Mouse (Mus musculus): ENCODE data around the gene Ppib. TPM values are rescaled to one million over a fixed set of nuclear protein-coding genes. Genes with fewer than 3 reads are reported as not detected.
A peak's percentile ranks its signal among the peaks of the same experiment; 100 is the strongest.

The Ppib gene
- polyA plus RNA-seq (2016; fragmentation: Nextera tagmentation; extraction: Ambion mirVana), result 471 and 486 TPM in 2 replicates

GRCm38 (mm10) chr9:66059583-66060307 is at the start of gene Ppib:
Ppib (plus strand) TSS chr9:66060222.
- Histone ChIP-seq H3K27ac (replicated peaks) (peak within 1 kb of the TSS; percentile 92), H3K36me3 (replicated peaks) (peaks cover 25% of the 10 kb centered on the region), H3K9me3 (no peaks in the 10 kb centered on the region), H3K4me1 (peaks cover 24% of the 10 kb centered on the region), H3K27me3 (replicated peaks; ENCODE audit: low read depth, poor library complexity, severe bottlenecking) (no peaks in the 10 kb centered on the region), H3K4me3 (peak within 1 kb of the TSS; percentile 83)
- 1% methylated on average over 51 of the region's 51 CpGs for WGBS
- peak; percentile 99 for DNase-seq (ENCODE audit: low spot score)

GRCm38 (mm10) chr9:66020601-66021000 is 39.4 kb upstream of the Ppib start:
- Histone ChIP-seq H3K36me3 (replicated peaks) (peaks cover 36% of the 10 kb centered on the region), H3K27me3 (replicated peaks; ENCODE audit: low read depth, poor library complexity, severe bottlenecking) (no peaks in the 10 kb centered on the region), H3K4me1 (no peaks in the 10 kb centered on the region), H3K27ac (replicated peaks) (no peak overlapping the region), H3K4me3 (no peak overlapping the region), H3K9me3 (no peaks in the 10 kb centered on the region)
- no peak for DNase-seq (ENCODE audit: low spot score)

- H3K9me3 ChIP-seq, result no peaks in the 10 kb centered on the region
- DNase-seq (ENCODE audit: low spot score), result no peak
- no peak overlapping the region for H3K4me3 ChIP-seq
- H3K27ac ChIP-seq (replicated peaks), result no peak overlapping the region
- H3K4me1 ChIP-seq, result no peaks in the 10 kb centered on the region
- H3K27me3 ChIP-seq (replicated peaks; ENCODE audit: low read depth, poor library complexity, severe bottlenecking), result no peaks in the 10 kb centered on the region
- H3K36me3 ChIP-seq (replicated peaks), result peaks cover 83% of the 10 kb centered on the region
- WGBS, result 92% methylated on average over 4 of the region's 4 CpGs
Observed at GRCm38 (mm10) chr9:66038082-66038481, 21.9 kb upstream of the Ppib start.

GRCm38 (mm10) chr9:66038581-66038980 is 21.4 kb upstream of the Ppib start:
- no peak for DNase-seq (ENCODE audit: low spot score)
- Histone ChIP-seq H3K27me3 (replicated peaks; ENCODE audit: low read depth, poor library complexity, severe bottlenecking) (no peaks in the 10 kb centered on the region), H3K27ac (replicated peaks) (no peak overlapping the region), H3K4me3 (no peak overlapping the region), H3K4me1 (no peaks in the 10 kb centered on the region), H3K36me3 (replicated peaks) (peaks cover 78% of the 10 kb centered on the region), H3K9me3 (no peaks in the 10 kb centered on the region)
- WGBS, result 93% methylated on average over 4 of the region's 4 CpGs

GRCm38 (mm10) chr9:66039290-66039689 is 20.7 kb upstream of the Ppib start:
- Histone ChIP-seq H3K9me3 (no peaks in the 10 kb centered on the region), H3K36me3 (replicated peaks) (peaks cover 73% of the 10 kb centered on the region), H3K27me3 (replicated peaks; ENCODE audit: low read depth, poor library complexity, severe bottlenecking) (no peaks in the 10 kb centered on the region), H3K4me3 (no peak overlapping the region), H3K27ac (replicated peaks) (no peak overlapping the region), H3K4me1 (no peaks in the 10 kb centered on the region)
- 85% methylated on average over 4 of the region's 4 CpGs for WGBS
- DNase-seq (ENCODE audit: low spot score), result no peak

- no peak for DNase-seq (ENCODE audit: low spot score)
- H3K27ac ChIP-seq (replicated peaks), result no peak overlapping the region
- H3K36me3 ChIP-seq (replicated peaks), result peaks cover 61% of the 10 kb centered on the region
- no peaks in the 10 kb centered on the region for H3K4me1 ChIP-seq
- WGBS, result 94% methylated on average over 3 of the region's 3 CpGs
- no peak overlapping the region for H3K4me3 ChIP-seq
- H3K9me3 ChIP-seq, result no peaks in the 10 kb centered on the region
- H3K27me3 ChIP-seq (replicated peaks; ENCODE audit: low read depth, poor library complexity, severe bottlenecking), result no peaks in the 10 kb centered on the region
Observed at GRCm38 (mm10) chr9:66040801-66041200, 19.2 kb upstream of the Ppib start.

- H3K36me3 ChIP-seq (replicated peaks), result peaks cover 52% of the 10 kb centered on the region
- 84% methylated on average over 4 of the region's 4 CpGs for WGBS
- no peaks in the 10 kb centered on the region for H3K9me3 ChIP-seq
- H3K27ac ChIP-seq (replicated peaks), result no peak overlapping the region
- no peaks in the 10 kb centered on the region for H3K4me1 ChIP-seq
- H3K27me3 ChIP-seq (replicated peaks; ENCODE audit: low read depth, poor library complexity, severe bottlenecking), result no peaks in the 10 kb centered on the region
- no peak overlapping the region for H3K4me3 ChIP-seq
- DNase-seq (ENCODE audit: low spot score), result no peak
Observed at GRCm38 (mm10) chr9:66042331-66042730, 17.7 kb upstream of the Ppib start.

- Histone ChIP-seq H3K4me1 (no peaks in the 10 kb centered on the region), H3K27ac (replicated peaks) (no peak overlapping the region), H3K27me3 (replicated peaks; ENCODE audit: low read depth, poor library complexity, severe bottlenecking) (no peaks in the 10 kb centered on the region), H3K9me3 (no peaks in the 10 kb centered on the region), H3K36me3 (replicated peaks) (peaks cover 45% of the 10 kb centered on the region), H3K4me3 (no peak overlapping the region)
- no peak for DNase-seq (ENCODE audit: low spot score)
- WGBS, result 94% methylated on average over 3 of the region's 3 CpGs
Observed at GRCm38 (mm10) chr9:66043241-66043640, 16.8 kb upstream of the Ppib start.

- Histone ChIP-seq H3K4me1 (no peaks in the 10 kb centered on the region), H3K9me3 (0 out of 2 replicates have a peak, but pooled peaks cover 3% of the 10 kb centered on the region), H3K27ac (replicated peaks) (no peak overlapping the region), H3K4me3 (no peak overlapping the region), H3K36me3 (replicated peaks) (peaks cover 2% of the 10 kb centered on the region; the same call in 1 of the 2 replicates), H3K27me3 (replicated peaks; ENCODE audit: low read depth, poor library complexity, severe bottlenecking) (no peaks in the 10 kb centered on the region)
- no peak for DNase-seq (ENCODE audit: low spot score)
- WGBS, result 75% methylated on average over 6 of the region's 6 CpGs
Observed at GRCm38 (mm10) chr9:66049931-66050601, 10.0 kb upstream of the Ppib start.

GRCm38 (mm10) chr9:66051493-66051892 is 8.5 kb upstream of the Ppib start:
- H3K36me3 ChIP-seq (replicated peaks), result peaks cover 2% of the 10 kb centered on the region; the same call in 1 of the 2 replicates
- 83% methylated on average over 4 of the region's 4 CpGs for WGBS
- H3K9me3 ChIP-seq, result 0 out of 2 replicates have a peak, but pooled peaks cover 3% of the 10 kb centered on the region
- H3K27ac ChIP-seq (replicated peaks), result no peak overlapping the region
- H3K4me1 ChIP-seq, result no peaks in the 10 kb centered on the region
- no peak for DNase-seq (ENCODE audit: low spot score)
- H3K4me3 ChIP-seq, result no peak overlapping the region
- no peaks in the 10 kb centered on the region for H3K27me3 ChIP-seq (replicated peaks; ENCODE audit: low read depth, poor library complexity, severe bottlenecking)

- H3K4me3 ChIP-seq, result no peak overlapping the region
- no peaks in the 10 kb centered on the region for H3K4me1 ChIP-seq
- 0 out of 2 replicates have a peak, but pooled peaks cover 3% of the 10 kb centered on the region for H3K9me3 ChIP-seq
- H3K27ac ChIP-seq (replicated peaks), result no peak overlapping the region
- 92% methylated on average over 1 of the region's 1 CpGs for WGBS
- no peak for DNase-seq (ENCODE audit: low spot score)
- H3K36me3 ChIP-seq (replicated peaks), result peaks cover 2% of the 10 kb centered on the region; the same call in 1 of the 2 replicates
- no peaks in the 10 kb centered on the region for H3K27me3 ChIP-seq (replicated peaks; ENCODE audit: low read depth, poor library complexity, severe bottlenecking)
Observed at GRCm38 (mm10) chr9:66052731-66053130, 7.3 kb upstream of the Ppib start.

GRCm38 (mm10) chr9:66053620-66054019 is 6.4 kb upstream of the Ppib start:
- Histone ChIP-seq H3K4me3 (no peak overlapping the region), H3K27ac (replicated peaks) (no peak overlapping the region), H3K9me3 (0 out of 2 replicates have a peak, but pooled peaks cover 3% of the 10 kb centered on the region), H3K4me1 (peaks cover under 1% of the 10 kb centered on the region), H3K27me3 (replicated peaks; ENCODE audit: low read depth, poor library complexity, severe bottlenecking) (no peaks in the 10 kb centered on the region), H3K36me3 (replicated peaks) (peaks cover 2% of the 10 kb centered on the region; the same call in 1 of the 2 replicates)
- DNase-seq (ENCODE audit: low spot score), result no peak
- WGBS, result 32% methylated on average over 1 of the region's 1 CpGs

GRCm38 (mm10) chr9:66060308-66060647 is 256 bp downstream of the Ppib start:
- Histone ChIP-seq H3K27ac (replicated peaks) (peak overlapping the region; percentile 92), H3K9me3 (no peaks in the 10 kb centered on the region), H3K27me3 (replicated peaks; ENCODE audit: low read depth, poor library complexity, severe bottlenecking) (no peaks in the 10 kb centered on the region), H3K4me1 (peaks cover 24% of the 10 kb centered on the region), H3K36me3 (replicated peaks) (peaks cover 30% of the 10 kb centered on the region), H3K4me3 (peak overlapping the region; percentile 83)
- under 1% methylated on average over 20 of the region's 20 CpGs for WGBS
- DNase-seq (ENCODE audit: low spot score), result no peak
